Mouse (Mus musculus) mouse trophoblast stem cell (cell line): ENCODE data around the gene D5Ertd579e.
"Not testable (repeated sequence)": the region's sequence is repeated elsewhere in the genome, so short reads cannot be mapped to it uniquely, and the experiment has no call there.

Experiments
- in situ Hi-C, 2 experiments: fragments of 300-500 bp; cut with MseI, MboI; formaldehyde crosslinking; loops; 2 replicates in 1 of 2; 3 replicates in 1 of 2; pipeline ENCODE4 v1.15.1; 2025

D5Ertd579e gene

DNA sequence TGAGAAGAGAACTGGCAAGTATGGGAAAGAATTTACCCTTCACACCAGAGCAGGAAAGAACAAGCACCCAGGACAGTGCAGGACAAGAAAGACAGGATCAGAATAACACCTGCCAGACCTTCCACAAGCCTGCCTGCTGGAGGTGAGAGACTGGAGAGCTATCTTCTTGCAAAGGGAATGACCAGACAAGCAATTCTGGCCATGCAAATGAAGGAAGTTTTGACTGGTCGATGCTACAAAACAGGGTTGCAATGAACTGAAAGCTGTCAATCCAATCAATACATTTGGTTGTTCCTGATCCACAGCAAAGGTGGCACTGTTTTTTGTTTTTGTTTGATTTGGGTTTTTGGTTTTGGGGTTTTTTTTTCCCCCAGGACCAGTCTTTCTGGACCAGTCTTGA lies 12.2 kb downstream of the D5Ertd579e start:
- in situ Hi-C loops, result no loop called here

- in situ Hi-C loops, result no loop called here
Measured at GRCm38 (mm10) chr5:36681219-36681618, 14.6 kb downstream of the D5Ertd579e start.

DNA sequence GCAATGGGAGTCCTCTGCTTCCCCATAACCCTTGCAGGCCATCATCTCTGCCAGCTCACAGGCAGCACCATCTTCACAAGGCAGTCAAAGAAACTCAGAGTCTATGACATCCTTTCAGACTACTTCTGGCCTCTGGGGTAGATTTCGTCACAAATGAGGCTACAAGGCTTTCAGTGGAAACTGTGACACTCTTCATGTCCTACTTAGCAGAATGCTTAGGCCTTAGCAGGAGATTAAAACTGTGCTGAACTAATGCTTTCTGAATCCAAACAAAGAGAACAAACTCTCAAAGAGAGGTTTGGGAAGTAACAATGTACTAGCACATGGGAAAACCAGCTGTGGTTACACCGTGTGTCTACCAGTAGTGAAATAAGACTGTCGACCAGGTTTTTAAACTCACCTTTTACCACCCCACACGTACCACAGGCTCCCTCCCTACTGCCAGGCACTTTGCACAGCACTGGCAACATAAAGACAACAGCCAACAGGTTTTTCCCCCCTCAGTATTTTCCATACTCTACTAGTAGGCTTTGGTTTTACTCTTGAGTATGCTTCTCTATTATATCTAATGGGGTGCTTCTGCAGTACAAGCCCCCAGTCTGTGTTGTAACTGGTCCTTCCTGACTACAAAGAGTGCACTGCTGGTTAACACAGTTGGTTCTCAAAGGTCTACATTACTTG lies 15.8 kb downstream of the D5Ertd579e start:
- in situ Hi-C loops, result no loop called here

DNA sequence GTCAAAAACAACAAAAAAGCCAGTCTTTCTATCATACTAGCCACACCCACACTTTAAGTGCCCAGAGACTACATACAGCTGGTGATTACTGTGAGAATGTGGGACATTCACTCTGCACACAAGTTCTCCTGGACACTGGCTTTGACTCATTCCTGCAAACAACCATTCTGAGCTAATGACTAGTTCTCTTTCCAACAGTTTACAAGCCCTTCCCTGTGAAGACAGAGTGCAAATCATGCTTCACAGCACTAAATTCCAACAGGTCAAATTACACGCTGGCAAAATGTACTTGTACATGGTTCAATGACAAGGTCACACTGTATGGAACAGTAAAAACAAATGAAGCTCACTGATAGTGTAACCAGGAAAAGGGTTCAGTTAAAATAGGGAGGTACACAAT lies 17.0 kb downstream of the D5Ertd579e start:
- in situ Hi-C loops, result no loop called here

GRCm38 (mm10) chr5:36677907-36678306 lies 17.9 kb downstream of the D5Ertd579e start:
- in situ Hi-C loops, result no loop called here

- in situ Hi-C loops, result no loop called here
Measured at GRCm38 (mm10) chr5:36675466-36675865, 20.4 kb downstream of the D5Ertd579e start.

DNA sequence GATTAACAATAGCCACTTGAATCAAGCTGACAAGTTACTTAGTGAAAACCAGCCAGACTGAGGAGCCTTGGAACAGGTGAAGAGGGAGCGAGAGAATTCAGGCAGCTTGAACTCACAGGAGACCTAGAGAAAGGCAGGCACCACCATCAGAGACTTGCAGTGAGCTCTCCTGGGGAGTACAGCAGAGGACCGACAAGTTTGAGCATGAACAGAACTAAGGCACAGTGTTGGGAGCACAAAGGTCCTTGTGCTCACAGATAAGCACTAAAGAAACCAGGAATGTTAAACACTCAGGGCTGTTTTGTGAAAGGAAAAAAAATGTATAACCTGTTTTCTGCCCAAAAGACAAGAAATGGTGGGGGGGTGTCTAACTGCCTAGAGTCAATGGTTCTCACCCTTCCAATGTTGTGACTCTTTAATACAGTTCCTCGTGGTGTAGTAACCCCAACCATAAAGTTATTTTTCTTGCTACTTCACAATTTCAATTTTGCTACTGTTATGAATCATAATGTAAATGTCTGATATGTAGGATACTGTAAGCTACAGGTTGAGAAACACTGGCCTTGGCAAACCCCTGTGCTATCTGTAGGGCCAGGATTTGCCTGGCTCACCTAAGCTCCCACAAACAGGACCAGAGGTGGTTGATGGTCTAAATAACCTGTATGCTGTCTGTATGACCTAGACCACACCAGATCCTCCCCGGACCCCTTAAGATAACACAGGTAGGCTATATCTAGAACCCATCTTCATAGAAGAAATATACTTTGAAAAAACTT lies 21.0 kb downstream of the D5Ertd579e start:
- in situ Hi-C loops, result no loop called here

GRCm38 (mm10) chr5:36669021-36670008 lies 26.5 kb downstream of the D5Ertd579e start:
- in situ Hi-C loops, result no loop called here

DNA sequence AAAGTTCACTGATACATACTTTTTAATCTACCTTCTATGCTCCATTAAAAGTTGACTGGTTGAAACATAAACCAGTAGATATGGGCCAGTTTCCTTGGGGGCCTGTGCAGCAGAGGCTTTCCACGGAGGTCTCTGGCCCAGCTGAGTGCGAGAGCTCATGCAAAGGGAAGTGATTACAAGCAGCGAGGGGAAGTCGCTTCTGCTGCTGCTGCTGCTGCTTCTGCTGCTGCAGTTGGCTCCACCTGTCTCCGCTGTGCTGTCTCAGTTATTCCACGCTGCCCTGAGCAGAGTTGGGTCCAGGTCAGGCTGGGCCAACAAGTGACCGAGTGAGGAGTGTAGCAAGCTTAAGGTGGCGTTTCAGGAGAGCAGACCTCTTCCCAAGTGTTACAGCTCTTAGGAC lies 27.3 kb downstream of the D5Ertd579e start:
- in situ Hi-C loops, result no loop called here

- in situ Hi-C loops, result not testable (repeated sequence)
Measured at GRCm38 (mm10) chr5:36667986-36668385, 27.8 kb downstream of the D5Ertd579e start.

DNA sequence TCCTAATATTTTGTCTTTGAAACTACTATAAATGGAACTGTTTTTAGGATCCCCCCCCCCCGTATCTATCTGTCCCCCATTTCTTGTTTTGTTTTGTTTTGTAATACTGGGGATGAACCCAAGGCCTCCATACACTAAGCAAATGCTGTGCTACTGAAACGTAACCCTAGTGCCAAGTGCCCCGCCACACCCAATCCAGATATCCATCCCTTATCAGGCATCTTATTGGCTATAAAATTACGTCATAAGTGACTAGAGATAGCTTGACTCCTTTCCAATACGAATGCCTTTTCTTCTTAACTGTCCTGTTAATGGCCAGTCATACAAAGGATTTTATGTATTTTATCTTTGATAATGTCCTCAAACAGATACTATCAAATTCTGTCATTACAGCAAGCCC lies 28.7 kb downstream of the D5Ertd579e start:
- in situ Hi-C loops, result no loop called here

- in situ Hi-C loops, result not testable (repeated sequence)
Measured at GRCm38 (mm10) chr5:36666699-36667098, 29.1 kb downstream of the D5Ertd579e start.

DNA sequence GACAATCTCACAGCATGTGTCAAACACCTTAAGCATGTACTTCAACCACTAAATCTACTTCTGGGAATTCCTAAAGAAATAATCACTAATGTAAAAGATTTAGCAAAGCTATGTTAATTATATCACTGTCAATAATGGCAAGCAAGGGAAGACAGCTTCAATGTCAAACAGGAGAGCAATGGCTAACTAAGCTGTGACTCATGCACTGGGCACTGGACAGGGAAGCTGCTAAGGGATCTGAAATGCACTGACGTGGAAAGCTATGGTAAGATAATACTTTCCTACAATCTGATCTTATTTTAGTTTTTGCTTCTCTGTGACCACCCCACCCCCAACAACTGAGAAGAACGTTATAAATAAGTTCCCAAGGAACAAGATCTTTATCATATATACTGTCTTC lies 32.5 kb downstream of the D5Ertd579e start:
- in situ Hi-C loops, result no loop called here

DNA sequence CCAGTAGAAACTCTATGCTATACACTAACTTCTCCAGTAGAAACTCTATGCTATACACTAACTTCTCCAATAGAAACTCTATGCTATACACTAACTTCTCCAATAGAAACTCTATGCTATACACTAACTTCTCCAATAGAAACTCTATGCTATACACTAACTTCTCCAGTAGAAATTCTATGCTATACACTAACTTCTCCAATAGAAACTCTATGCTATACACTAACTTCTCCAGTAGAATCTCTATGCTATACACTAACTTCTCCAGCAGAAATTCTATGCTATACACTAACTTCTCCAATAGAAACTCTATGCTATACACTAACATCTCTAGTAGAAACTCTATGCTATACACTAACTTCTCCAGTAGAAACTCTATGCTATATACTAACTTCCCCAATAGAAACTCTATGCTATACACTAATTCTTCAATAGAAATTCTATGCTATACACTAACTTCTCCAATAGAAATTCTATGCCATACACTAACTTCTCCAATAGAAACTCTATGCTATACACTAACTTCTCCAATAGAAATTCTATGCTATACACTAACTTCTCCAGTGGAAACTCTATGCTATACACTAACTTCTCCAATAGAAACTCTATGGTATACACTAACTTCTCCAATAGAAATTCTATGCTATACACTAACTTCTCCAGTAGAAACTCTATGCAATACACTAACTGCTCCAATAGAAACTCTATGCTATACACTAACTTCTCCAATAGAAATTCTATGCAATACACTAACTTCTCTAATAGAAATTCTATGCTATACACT lies 34.7 kb downstream of the D5Ertd579e start:
- in situ Hi-C loops, result not testable (repeated sequence)

GRCm38 (mm10) chr5:36625612-36626011 lies 70.2 kb downstream of the D5Ertd579e start:
- in situ Hi-C loops, result no loop called here

GRCm38 (mm10) chr5:36623670-36624069 lies 72.2 kb downstream of the D5Ertd579e start:
- in situ Hi-C loops, result no loop called here

DNA sequence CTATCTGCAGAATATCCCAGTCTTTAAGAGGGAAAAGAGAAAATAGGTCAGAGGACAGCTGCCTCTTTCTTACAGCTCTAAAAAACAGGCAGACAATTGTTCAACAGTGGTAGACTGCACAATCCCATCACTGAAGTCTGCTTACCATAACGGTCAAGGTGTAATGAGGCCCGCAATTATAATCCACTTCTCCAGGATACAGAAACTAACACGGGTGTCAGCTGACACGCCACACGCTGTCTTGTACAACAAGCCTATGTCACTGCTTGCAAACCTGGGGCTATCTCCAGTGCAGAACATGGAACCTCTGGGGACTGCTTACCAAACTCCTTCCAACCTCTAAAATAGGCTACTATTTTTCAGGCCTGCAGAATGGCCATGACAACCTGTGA lies 74.8 kb downstream of the D5Ertd579e start:
- in situ Hi-C loops, result no loop called here

GRCm38 (mm10) chr5:36620409-36621057 lies 75.3 kb downstream of the D5Ertd579e start:
- in situ Hi-C loops, result no loop called here

GRCm38 (mm10) chr5:36618890-36619289 lies 76.9 kb downstream of the D5Ertd579e start:
- in situ Hi-C loops, result no loop called here

DNA sequence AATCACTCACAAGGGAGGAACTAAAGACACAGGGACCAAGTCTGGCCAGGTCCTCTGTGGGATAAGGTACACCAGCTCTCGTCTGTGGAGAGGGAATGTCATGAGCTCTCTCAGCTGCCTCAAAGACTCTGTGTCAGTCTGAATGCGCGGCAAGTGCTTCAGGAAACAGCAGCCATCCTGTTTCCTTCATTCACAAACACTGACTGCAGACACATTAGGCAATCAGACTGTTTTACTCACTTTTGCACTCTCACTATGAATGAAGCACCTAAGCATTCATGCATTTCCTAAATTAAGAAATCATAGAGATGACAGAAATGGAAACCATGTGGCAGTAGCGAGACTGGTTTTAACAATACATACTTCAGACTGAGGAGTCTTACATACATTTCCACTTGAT lies 77.5 kb downstream of the D5Ertd579e start:
- in situ Hi-C loops, result no loop called here

GRCm38 (mm10) chr5:36614124-36614523 lies 81.7 kb downstream of the D5Ertd579e start:
- in situ Hi-C loops, result no loop called here
